Mouse (Mus musculus) left cerebral cortex, adult 9 months (tissue): Measurements from ENCODE around the gene Dnah12.
"Not testable (repeated sequence)": the region's sequence is repeated elsewhere in the genome, so short reads cannot be mapped to it uniquely, and the experiment has no call there.

Experiments used
- DNase-seq, 2 experiments: peaks; one replicate each; pipeline ENCODE4 v3.0.0; 2022; ENCODE audit warnings: low spot score in 2 of 2

Gene Dnah12

GRCm38 (mm10) chr14:26881700-26882099 lies 188.6 kb downstream of the Dnah12 start:
- DNase-seq, result no peak

DNA sequence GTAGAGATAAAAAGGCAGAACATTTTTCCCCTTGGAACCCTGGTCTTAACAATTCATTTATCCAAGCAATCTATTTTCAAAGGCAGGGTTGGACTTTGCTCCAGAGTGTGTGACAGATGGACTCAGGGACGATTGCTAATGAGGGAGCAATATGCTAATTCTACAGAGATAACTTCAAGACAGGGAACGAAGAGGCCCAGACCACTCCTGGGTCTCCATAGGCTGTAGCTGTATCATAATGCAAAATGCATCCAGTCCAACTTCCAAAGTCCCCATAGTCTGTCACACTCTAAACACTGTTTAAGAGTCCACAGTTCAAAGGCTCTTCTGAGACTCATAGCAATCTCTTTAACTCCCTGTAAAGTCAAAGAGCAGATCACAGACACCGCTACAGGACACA lies 194.2 kb downstream of the Dnah12 start:
- no peak for DNase-seq

- DNase-seq, result no peak
Measured at GRCm38 (mm10) chr14:26890777-26891176, 197.7 kb downstream of the Dnah12 start.

DNA sequence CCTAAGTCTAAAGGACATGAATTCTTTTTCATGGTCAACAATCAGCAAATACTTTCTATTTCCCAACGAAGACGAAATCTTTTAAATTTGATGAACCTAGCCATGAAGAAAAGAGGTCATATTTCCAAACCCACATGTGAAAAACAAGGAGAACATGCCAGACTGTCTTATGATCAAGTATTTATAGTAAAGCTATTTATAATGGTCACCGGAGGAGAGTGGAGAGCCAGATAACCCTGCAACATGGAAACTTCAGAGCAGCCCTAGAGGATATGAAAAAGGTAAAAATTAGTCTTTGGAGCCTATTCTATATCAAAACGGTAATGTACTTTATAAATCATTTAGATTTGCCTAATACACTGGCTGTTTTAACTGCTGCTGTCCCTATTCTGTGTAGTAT lies 201.3 kb downstream of the Dnah12 start, which contains the start of gene Asb14:
Gene Asb14, plus strand, starts transcription at position 166 of the 400 bp plus-strand sequence.
- DNase-seq, result no peak

DNA sequence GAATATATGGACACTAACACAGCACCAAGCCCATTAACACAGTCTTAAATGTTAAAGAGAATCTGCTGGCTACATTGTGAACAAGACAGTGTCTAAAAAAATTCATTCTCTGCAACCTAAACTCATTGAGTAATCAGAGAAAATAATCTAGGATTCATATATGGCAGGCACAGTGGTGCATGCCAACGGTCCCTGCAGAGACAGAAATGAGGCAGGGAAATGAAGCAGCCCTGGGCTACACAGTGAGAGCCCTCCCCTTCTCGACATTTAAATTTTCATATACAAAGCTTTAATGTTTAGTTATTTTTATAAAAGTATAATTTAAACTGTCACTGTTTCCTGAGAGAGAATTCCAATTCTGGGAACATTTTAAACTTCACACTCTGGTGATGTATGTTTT lies 206.4 kb downstream of the Dnah12 start:
- DNase-seq, result no peak

DNA sequence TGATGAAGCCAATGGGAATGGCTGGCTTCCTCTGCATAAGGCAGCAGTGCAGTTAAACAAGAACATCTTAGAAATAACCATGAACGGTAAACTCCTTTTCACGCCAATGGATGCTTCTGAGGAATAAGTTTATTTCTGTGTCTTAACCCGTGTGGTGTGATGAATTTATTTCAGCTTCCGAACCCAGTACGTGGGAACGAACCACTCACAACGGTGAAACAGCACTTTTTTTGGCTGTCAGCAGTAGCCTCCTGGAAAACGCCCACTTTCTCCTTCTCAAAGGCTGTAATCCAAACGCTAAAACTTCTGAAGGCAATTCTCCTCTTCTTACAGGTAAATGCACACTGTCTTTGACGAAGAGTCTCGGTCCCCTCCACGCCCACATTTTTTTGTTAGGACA lies 207.8 kb downstream of the Dnah12 start:
- peak in 1 of 2 experiments; percentile 25 for DNase-seq

DNA sequence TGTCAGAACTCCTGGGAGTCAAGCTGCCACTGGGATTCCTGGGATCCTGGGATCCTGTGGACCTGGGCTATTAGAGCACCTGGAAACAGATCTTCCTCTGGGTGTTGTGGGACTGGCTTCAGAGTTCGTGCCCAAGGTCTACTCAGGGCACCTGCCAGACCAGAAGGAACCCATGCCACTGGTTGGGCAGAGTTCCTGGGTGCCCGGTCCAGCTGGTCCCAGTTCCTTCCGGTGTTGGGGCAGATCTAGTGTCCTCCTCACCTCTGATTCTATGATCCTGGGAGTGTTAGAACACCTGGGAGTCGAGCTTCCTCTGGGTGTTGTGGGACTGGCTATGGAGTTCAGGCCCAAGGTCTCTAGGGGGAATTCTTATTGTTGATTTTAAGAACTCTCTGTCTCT lies 214.3 kb downstream of the Dnah12 start:
- DNase-seq, result no peak

GRCm38 (mm10) chr14:26910461-26910860 lies 217.4 kb downstream of the Dnah12 start:
- not testable (repeated sequence) for DNase-seq

DNA sequence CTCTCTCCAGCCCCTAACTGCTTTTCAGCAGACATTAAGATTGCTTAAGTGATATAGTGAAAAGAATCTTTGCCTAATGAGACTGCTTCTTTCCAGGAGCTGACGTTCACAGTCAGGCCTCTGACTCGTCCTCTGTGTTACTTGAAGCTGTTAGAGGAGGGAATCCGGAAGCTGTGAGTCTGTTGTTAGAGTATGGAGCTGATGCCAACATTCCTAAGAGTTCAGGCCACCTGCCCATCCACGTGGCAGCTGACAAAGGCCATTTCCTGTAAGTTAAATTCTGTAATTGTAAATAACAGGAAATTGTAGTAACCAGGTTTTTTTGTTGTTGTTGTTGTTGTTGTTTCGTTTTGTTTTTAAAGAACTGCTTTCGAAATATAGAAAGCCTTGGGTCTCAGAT lies 218.1 kb downstream of the Dnah12 start:
- DNase-seq, result no peak

DNA sequence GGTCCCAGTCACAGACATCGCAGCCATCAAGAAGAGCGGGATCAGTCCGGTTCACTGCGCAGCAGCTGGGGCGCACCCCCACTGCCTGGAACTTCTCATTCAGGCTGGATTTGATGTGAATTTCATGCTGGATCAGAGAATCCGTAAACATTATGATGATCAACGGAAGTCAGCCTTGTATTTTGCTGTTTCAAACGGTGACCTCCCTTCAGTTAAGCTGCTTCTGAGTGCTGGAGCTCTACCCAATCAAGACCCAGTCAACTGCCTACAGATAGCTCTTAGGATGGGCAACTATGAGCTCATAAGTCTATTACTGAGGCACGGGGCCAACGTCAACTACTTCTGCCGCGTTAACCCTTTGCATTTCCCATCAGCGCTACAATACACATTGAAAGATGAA lies 218.8 kb downstream of the Dnah12 start:
- no peak for DNase-seq

DNA sequence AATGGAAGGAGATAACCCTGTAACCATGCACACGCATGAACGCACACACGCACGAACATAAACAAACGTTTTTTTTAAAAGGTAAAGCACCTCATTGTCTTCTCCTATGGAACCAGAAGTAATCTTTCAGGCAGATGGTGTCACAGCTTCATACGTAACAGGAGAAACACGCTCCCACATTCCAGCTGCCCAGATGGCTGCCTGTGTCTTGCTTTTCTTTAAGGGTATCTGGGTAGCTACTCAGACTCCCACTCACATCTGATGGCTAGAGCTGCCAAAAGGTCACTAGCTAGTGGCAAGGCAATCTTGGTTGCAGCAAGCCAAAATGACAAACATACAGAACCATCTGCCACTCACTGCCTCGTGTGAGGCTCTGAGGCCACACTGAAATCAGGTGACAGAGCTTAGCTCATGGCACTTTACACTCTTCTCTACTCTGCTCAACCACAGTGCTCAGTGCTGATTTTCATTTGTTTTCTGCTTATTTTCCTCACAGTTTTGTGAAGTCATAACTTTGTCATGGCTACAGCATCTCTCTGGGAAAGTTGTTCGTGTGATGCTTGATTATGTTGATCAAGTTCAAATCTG lies 220.7 kb downstream of the Dnah12 start:
- peak in 1 of 2 experiments; percentile 59 for DNase-seq

DNA sequence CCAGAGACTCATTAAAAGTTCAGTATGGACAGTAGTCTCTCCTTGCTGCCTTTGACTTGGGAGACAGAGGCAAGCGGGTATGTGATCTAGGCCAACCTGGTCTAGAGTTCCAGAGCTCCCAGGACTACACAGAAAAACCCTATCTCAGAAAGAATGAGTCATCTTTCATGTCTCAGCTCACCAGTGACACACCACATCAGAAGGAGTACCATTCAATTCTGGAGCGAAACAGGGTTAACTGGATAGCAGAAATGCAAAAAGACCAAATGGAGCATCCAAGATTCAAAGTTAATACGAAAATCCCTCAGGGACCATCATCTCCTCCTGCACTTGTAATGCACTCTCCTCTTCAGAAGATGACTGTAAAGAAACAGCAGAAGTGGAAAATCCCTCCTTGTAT lies 226.2 kb downstream of the Dnah12 start:
- no peak for DNase-seq

- no peak for DNase-seq
Measured at GRCm38 (mm10) chr14:26923702-26924421, 230.8 kb downstream of the Dnah12 start.

GRCm38 (mm10) chr14:26934891-26935290 lies 241.8 kb downstream of the Dnah12 start:
- DNase-seq, result no peak

- no peak for DNase-seq
Measured at GRCm38 (mm10) chr14:26935558-26935957, 242.5 kb downstream of the Dnah12 start.
